Mouse (Mus musculus) testis, postnatal 14 days (tissue): ENCODE measurements at regions not wholly inside any gene's neighbourhood (a gene's known extent, or its start where the extent isn't known, plus 50 kb on each side); places are given as distances from the start of the nearest gene placed in this dataset.

ENCODE experiments used
- DNase-seq: peaks from one replicate; pipeline ENCODE4 v3.0.0; 2021; ENCODE audit warnings: low spot score

- peak; percentile 27 for DNase-seq
These were observed 59.3 kb downstream of the 1700080O16Rik start for GRCm38 (mm10) chrX:51913247-51913646.

- DNase-seq: no peak
These were observed 61.0 kb downstream of the 1700080O16Rik start for GRCm38 (mm10) chrX:51911566-51911965.

GRCm38 (mm10) chrX:51910576-51910975 lies 62.0 kb downstream of the 1700080O16Rik start:
- DNase-seq: no peak

- DNase-seq: no peak
These were observed 74.1 kb downstream of the 1700080O16Rik start for GRCm38 (mm10) chrX:51898445-51898844.

- no peak for DNase-seq
These were observed 75.5 kb downstream of the 1700080O16Rik start for GRCm38 (mm10) chrX:51897059-51897458.

GRCm38 (mm10) chrX:51895646-51896190 lies 76.9 kb downstream of the 1700080O16Rik start:
- DNase-seq: peak; percentile 9

GRCm38 (mm10) chrX:51892716-51893115 lies 79.9 kb downstream of the 1700080O16Rik start:
- DNase-seq: no peak

- no peak for DNase-seq
These were observed 85.1 kb upstream of the Usp26 start for GRCm38 (mm10) chrX:51886129-51886528.
